Mouse (Mus musculus): ENCODE results near the gene Tesc. TPM values are rescaled to one million over a fixed set of nuclear protein-coding genes. Genes with fewer than 3 reads are reported as not detected.

Gene Tesc
- polyA plus RNA-seq, 1 experiment from 2014 or later = 3.4 TPM

DNA sequence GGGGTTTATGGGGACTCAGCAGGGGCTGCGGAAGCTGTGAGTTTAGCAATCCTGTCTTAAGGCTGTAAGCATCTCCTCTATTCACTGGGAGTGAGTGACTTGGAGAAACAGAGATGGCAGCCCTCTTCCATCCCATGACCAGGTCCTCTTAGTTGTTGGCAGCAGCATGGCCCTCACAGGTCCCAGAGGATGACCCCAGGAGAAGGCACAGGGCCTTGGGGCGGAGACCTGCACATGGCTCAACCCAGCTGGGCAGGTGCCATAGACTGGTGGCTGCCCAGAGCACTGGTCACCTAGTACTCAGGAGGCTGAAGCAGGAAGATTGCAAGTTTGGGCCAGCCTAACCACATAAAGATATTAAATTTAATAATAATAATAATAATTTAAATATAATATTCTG, 11.9 kb upstream of the Tesc start:
- no peaks in the 10 kb centered on the region for H3K9me3 ChIP-seq (replicated peaks; ENCODE audit: control insufficient read depth, low read length)
- no peak overlapping the region for H3K4me2 ChIP-seq (ENCODE audit: low read depth, low read length)
- H3K4me3 ChIP-seq (ENCODE audit: low read depth, low read length) = no peak overlapping the region
- H3K27me3 ChIP-seq (ENCODE audit: control insufficient read depth, insufficient read depth, low read length) = no peaks in the 10 kb centered on the region
- ATAC-seq (replicated peaks; ENCODE audit: insufficient number of reproducible peaks, low FRiP score, low TSS enrichment, low read depth) = no peak
- H3K4me1 ChIP-seq (ENCODE audit: control insufficient read depth, insufficient read depth, low read length) = no peaks in the 10 kb centered on the region
- H3K27ac ChIP-seq (replicated peaks; ENCODE audit: low read depth, low read length) = no peak overlapping the region
- no peak overlapping the region for H3K9ac ChIP-seq (replicated peaks; ENCODE audit: low read length)
- no peak for DNase-seq (ENCODE audit: low spot score)
- 86% methylated on average over 2 of the region's 2 CpGs for WGBS
- no peaks in the 10 kb centered on the region for H3K36me3 ChIP-seq (replicated peaks; ENCODE audit: control insufficient read depth, insufficient read depth, low read depth, low read length)

DNA sequence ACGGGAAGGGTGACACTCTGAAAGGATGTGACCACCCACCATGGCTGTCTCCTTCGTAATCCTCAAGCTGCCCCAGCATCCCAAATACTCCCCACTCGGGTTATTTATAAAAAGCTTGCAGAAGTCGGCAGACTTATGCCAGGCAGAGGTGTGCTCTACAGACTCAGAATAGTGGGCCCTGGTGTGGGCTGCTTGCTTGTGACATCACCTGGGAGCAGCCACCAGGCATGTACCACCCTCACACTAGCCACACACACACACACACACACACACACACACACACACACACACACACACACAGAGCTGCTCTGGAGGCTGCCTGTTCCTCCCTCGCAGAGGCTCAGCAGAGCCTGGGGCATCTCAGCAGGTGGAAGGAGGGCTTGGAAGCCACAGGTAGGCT, 10.0 kb upstream of the Tesc start:
- Histone ChIP-seq H3K27ac (replicated peaks; ENCODE audit: low read depth, low read length) (no peak overlapping the region), H3K4me2 (ENCODE audit: low read depth, low read length) (no peak overlapping the region), H3K36me3 (replicated peaks; ENCODE audit: control insufficient read depth, insufficient read depth, low read depth, low read length) (no peaks in the 10 kb centered on the region), H3K9me3 (replicated peaks; ENCODE audit: control insufficient read depth, low read length) (no peaks in the 10 kb centered on the region), H3K9ac (replicated peaks; ENCODE audit: low read length) (no peak overlapping the region), H3K4me1 (ENCODE audit: control insufficient read depth, insufficient read depth, low read length) (no peaks in the 10 kb centered on the region), H3K4me3 (ENCODE audit: low read depth, low read length) (no peak overlapping the region), H3K27me3 (ENCODE audit: control insufficient read depth, insufficient read depth, low read length) (no peaks in the 10 kb centered on the region)
- DNase-seq (ENCODE audit: low spot score) (no peak), ATAC-seq (replicated peaks; ENCODE audit: insufficient number of reproducible peaks, low FRiP score, low TSS enrichment, low read depth) (no peak)
- whole genome bisulfite sequencing = 53% methylated on average over 5 of the region's 5 CpGs

DNA sequence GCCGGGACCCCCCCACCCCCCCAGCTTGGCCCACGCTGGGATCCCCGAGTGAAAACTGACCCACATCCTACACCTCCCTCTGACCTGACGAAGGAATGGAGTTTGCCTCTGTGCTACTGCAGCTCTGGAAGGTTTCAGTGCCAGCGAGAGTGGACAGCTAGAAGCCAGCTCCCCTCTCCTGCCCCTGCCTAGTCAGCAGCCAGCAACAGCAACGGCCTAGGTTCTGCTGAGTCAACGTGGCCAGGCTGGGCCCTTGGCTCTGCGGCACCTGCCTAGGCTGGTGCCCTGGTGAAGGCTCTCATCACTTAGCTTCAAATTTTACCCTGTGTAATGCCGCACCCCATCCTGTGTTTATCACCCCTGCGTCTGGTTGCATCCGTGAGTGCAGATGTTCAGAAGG, 7.6 kb upstream of the Tesc start:
- no peaks in the 10 kb centered on the region for H3K27me3 ChIP-seq (ENCODE audit: control insufficient read depth, insufficient read depth, low read length)
- no peaks in the 10 kb centered on the region for H3K9me3 ChIP-seq (replicated peaks; ENCODE audit: control insufficient read depth, low read length)
- H3K36me3 ChIP-seq (replicated peaks; ENCODE audit: control insufficient read depth, insufficient read depth, low read depth, low read length) = no peaks in the 10 kb centered on the region
- no peak overlapping the region; the same call in 1 of the 2 replicates for H3K27ac ChIP-seq (replicated peaks; ENCODE audit: low read depth, low read length)
- no peak overlapping the region for H3K4me2 ChIP-seq (ENCODE audit: low read depth, low read length)
- no peak overlapping the region for H3K9ac ChIP-seq (replicated peaks; ENCODE audit: low read length)
- ATAC-seq (replicated peaks; ENCODE audit: insufficient number of reproducible peaks, low FRiP score, low TSS enrichment, low read depth) (no peak), DNase-seq (ENCODE audit: low spot score) (no peak)
- WGBS = 62% methylated on average over 11 of the region's 11 CpGs
- no peaks in the 10 kb centered on the region for H3K4me1 ChIP-seq (ENCODE audit: control insufficient read depth, insufficient read depth, low read length)
- no peak overlapping the region for H3K4me3 ChIP-seq (ENCODE audit: low read depth, low read length)

DNA sequence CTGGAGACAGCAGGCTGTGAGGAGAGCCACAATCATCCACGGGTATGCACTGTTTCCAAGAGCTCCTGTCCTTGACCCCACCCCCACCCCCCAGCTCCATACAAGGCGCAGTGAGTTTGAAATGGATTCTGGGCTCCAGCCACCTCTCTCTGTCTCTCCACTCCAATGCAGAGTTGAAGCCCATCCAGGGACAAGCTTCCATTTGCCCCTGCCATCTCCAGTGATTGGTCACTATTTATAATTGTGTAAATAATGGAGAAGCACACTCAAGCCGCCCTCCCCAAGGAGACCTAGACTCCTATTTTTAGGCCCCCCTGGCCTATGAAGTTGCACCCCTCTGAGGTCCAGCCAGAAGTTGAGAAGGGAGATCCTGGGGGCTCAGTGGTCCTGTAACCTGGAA, 4.5 kb upstream of the Tesc start:
- DNase-seq (ENCODE audit: low spot score) (no peak), ATAC-seq (replicated peaks; ENCODE audit: insufficient number of reproducible peaks, low FRiP score, low TSS enrichment, low read depth) (no peak)
- WGBS = 90% methylated on average over 3 of the region's 3 CpGs

DNA sequence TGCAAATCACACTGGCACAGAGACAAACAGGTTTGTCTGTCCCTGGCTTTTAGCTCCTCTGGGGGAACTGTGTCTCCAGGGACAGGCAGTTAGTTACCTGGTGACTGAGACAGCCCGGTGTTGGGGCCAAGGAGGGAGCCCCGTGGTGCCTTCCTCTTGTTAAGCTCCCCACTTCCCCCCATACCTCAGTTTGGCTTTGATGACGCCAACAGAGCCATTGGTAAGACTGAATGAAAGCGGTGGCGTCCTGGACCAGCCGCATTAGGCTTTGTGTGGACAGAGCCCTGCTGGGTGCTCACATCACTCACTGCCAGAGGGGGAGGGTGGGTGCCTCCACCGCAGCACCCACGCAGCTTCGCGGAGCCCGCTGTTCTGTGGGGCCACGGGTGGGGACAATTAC, 1.7 kb upstream of the Tesc start:
- no peak overlapping the region for H3K4me3 ChIP-seq (ENCODE audit: low read depth, low read length)
- no peak for DNase-seq (ENCODE audit: low spot score)

More for the DNA sequence above, 4.5 kb upstream of the Tesc start:
- Histone ChIP-seq H3K4me2 (ENCODE audit: low read depth, low read length) (no peak overlapping the region), H3K27ac (replicated peaks; ENCODE audit: low read depth, low read length) (no peak overlapping the region), H3K36me3 (replicated peaks; ENCODE audit: control insufficient read depth, insufficient read depth, low read depth, low read length) (no peaks in the 10 kb centered on the region), H3K9ac (replicated peaks; ENCODE audit: low read length) (no peak overlapping the region), H3K9me3 (replicated peaks; ENCODE audit: control insufficient read depth, low read length) (no peaks in the 10 kb centered on the region), H3K27me3 (ENCODE audit: control insufficient read depth, insufficient read depth, low read length) (peaks cover 27% of the 10 kb centered on the region), H3K4me3 (ENCODE audit: low read depth, low read length) (no peak overlapping the region), H3K4me1 (ENCODE audit: control insufficient read depth, insufficient read depth, low read length) (peaks cover 3% of the 10 kb centered on the region; the same call in 1 of the 2 replicates)

DNA sequence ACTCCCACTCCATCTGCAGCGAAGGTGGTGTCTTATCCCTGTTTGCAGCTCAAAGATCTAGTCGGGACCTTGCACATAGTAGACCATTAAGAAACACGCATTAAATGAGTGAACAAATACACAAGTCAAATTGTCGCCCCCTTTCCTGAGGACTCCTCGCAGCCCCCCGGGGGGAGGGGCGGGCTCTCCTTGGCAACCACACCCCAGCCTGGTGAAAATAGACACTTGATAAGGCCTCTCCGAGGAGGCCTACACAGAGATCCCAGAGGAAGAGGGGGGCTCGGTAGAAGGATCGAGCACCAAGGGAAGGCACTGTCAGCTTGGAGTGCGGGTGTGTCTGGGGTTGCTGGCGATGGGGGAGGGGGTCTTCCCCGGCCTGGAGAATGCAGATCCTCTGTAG, 1.2 kb upstream of the Tesc start:
- DNase-seq (ENCODE audit: low spot score) (no peak), ATAC-seq (replicated peaks; ENCODE audit: insufficient number of reproducible peaks, low FRiP score, low TSS enrichment, low read depth) (no peak)
- Histone ChIP-seq H3K4me2 (ENCODE audit: low read depth, low read length) (no peak overlapping the region), H3K4me1 (ENCODE audit: control insufficient read depth, insufficient read depth, low read length) (peaks cover 8% of the 10 kb centered on the region; the same call in 1 of the 2 replicates), H3K4me3 (ENCODE audit: low read depth, low read length) (no peak overlapping the region), H3K9ac (replicated peaks; ENCODE audit: low read length) (no peak overlapping the region), H3K27me3 (ENCODE audit: control insufficient read depth, insufficient read depth, low read length) (peaks cover 55% of the 10 kb centered on the region), H3K36me3 (replicated peaks; ENCODE audit: control insufficient read depth, insufficient read depth, low read depth, low read length) (no peaks in the 10 kb centered on the region), H3K9me3 (replicated peaks; ENCODE audit: control insufficient read depth, low read length) (no peaks in the 10 kb centered on the region), H3K27ac (replicated peaks; ENCODE audit: low read depth, low read length) (no peak overlapping the region)
- WGBS = under 1% methylated on average over 13 of the region's 13 CpGs

More for the DNA sequence above, 1.7 kb upstream of the Tesc start:
- WGBS = 5% methylated on average over 12 of the region's 12 CpGs
- Histone ChIP-seq H3K27me3 (ENCODE audit: control insufficient read depth, insufficient read depth, low read length) (peaks cover 55% of the 10 kb centered on the region), H3K4me1 (ENCODE audit: control insufficient read depth, insufficient read depth, low read length) (peaks cover 8% of the 10 kb centered on the region; the same call in 1 of the 2 replicates), H3K9me3 (replicated peaks; ENCODE audit: control insufficient read depth, low read length) (no peaks in the 10 kb centered on the region), H3K36me3 (replicated peaks; ENCODE audit: control insufficient read depth, insufficient read depth, low read depth, low read length) (no peaks in the 10 kb centered on the region), H3K9ac (replicated peaks; ENCODE audit: low read length) (no peak overlapping the region), H3K4me2 (ENCODE audit: low read depth, low read length) (no peak overlapping the region), H3K27ac (replicated peaks; ENCODE audit: low read depth, low read length) (no peak overlapping the region)
- no peak for ATAC-seq (replicated peaks; ENCODE audit: insufficient number of reproducible peaks, low FRiP score, low TSS enrichment, low read depth)

DNA sequence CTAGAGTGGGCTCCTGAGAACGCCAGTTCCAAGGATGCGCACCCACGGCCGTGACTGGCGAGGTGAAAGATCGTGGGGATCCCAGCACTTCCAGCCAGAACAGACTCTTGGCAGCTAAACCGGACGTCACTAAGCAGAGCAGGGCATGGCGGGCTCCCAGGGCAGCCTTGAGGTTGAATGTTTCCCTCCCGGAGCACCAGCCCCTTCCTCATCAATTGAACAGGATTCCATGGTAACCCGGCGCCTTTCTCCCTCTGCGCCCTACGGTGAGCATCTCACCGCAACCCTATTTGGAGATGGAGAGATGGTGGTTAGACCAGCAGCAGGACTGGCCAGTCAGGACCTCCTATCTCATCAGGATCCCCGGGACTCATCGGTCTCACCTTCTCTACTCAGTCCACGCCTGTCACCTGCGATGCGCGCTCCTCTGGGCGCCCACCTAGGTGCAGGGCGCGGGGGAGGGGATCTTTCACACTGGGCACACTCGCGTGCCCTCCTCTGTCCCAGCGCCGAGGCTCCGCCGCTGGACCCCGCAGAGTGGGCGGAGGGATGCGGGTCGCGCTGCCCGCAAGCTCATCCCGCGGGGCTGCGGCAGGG, 344 bp upstream of the Tesc start:
- Histone ChIP-seq H3K9me3 (replicated peaks; ENCODE audit: control insufficient read depth, low read length) (no peaks in the 10 kb centered on the region), H3K36me3 (replicated peaks; ENCODE audit: control insufficient read depth, insufficient read depth, low read depth, low read length) (no peaks in the 10 kb centered on the region), H3K27ac (replicated peaks; ENCODE audit: low read depth, low read length) (no peak overlapping the region), H3K4me1 (ENCODE audit: control insufficient read depth, insufficient read depth, low read length) (peaks cover 8% of the 10 kb centered on the region; the same call in 1 of the 2 replicates), H3K27me3 (ENCODE audit: control insufficient read depth, insufficient read depth, low read length) (peaks cover 57% of the 10 kb centered on the region), H3K4me2 (ENCODE audit: low read depth, low read length) (peak overlapping the region; percentile 99), H3K9ac (replicated peaks; ENCODE audit: low read length) (peak overlapping the region; percentile 51), H3K4me3 (ENCODE audit: low read depth, low read length) (peak overlapping the region; percentile 64)
- ATAC-seq (replicated peaks; ENCODE audit: insufficient number of reproducible peaks, low FRiP score, low TSS enrichment, low read depth) = no peak
- under 1% methylated on average over 39 of the region's 39 CpGs for WGBS
- DNase-seq (ENCODE audit: low spot score) = peak; percentile 25

DNA sequence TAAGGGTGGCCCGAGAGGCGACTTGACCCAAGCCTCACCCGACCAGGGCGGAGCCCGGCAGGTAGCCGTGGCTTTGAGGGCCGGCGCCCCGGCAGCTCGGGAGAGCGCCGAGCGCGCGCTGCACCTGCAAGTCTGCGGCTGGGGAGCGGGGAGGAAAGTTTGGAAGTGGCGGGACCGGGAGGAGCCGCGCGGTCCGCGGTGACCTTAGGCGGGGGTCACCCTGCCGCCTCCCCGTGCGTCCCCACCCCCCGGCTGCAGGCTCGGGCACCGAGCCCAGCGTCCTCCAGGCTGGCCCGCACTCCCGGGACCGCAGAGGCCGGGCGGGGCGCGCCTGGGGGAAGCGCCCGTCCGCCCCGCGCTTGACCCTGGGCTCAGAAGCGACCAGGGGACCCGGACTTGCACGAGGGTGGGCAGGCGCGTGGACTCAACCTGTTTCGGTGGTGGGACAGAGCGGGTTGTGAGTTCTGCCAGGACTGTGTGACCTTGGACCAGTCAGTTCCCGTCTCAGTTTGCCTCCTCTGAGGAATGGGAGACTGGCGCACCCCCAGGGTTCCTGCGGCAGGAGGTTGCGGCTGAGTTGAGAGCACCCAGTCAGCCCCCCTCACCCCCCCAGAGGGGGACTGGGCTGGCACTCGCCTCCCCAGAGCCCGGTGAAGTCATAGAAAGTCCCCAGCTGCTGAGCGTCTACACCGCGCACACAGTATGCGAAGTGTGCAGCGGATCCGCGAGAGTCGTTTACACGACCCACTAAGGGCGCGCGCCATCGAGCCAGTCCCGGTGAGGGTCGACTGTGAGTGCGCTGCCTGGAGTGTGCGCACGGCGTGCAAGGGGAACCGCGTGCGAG, 870 bp downstream of the Tesc start:
- Histone ChIP-seq H3K27ac (replicated peaks; ENCODE audit: low read depth, low read length) (no peak overlapping the region), H3K27me3 (ENCODE audit: control insufficient read depth, insufficient read depth, low read length) (peaks cover 57% of the 10 kb centered on the region), H3K4me2 (ENCODE audit: low read depth, low read length) (peak overlapping the region; percentile 99), H3K4me3 (ENCODE audit: low read depth, low read length) (peak overlapping the region; percentile 64), H3K4me1 (ENCODE audit: control insufficient read depth, insufficient read depth, low read length) (peaks cover 8% of the 10 kb centered on the region; the same call in 1 of the 2 replicates), H3K9me3 (replicated peaks; ENCODE audit: control insufficient read depth, low read length) (no peaks in the 10 kb centered on the region), H3K36me3 (replicated peaks; ENCODE audit: control insufficient read depth, insufficient read depth, low read depth, low read length) (no peaks in the 10 kb centered on the region), H3K9ac (replicated peaks; ENCODE audit: low read length) (no peak overlapping the region)
- under 1% methylated on average over 72 of the region's 79 CpGs for WGBS
- no peak for ATAC-seq (replicated peaks; ENCODE audit: insufficient number of reproducible peaks, low FRiP score, low TSS enrichment, low read depth)
- no peak for DNase-seq (ENCODE audit: low spot score)

Measured in embryonic facial prominence, embryonic 11.5 days (tissue).